Mouse (Mus musculus) ES-E14 (cell line): Measurements from ENCODE around the gene Vopp1.

Source experiments
- MAFK ChIP-seq: IDR thresholded peaks from 2 replicates; pipeline ENCODE4 v1.6.1; 2014; ENCODE audit warnings: mild to moderate bottlenecking, low read depth, low read length, inconsistent platforms; ENCODE audit not compliant: insufficient read depth
- ZC3H11A ChIP-seq: IDR thresholded peaks from 2 replicates; pipeline ENCODE4 v1.6.1; 2012; ENCODE audit warnings: low read depth, mild to moderate bottlenecking, inconsistent platforms, low read length, borderline replicate concordance
- ZNF384 ChIP-seq: IDR thresholded peaks from 2 replicates; pipeline ENCODE4 v1.6.1; 2012; ENCODE audit warnings: low read depth, low read length, inconsistent platforms

GRCm38 (mm10) chr6:57763054-57763453 is 61.9 kb downstream of the Vopp1 start:
- TF ChIP-seq MAFK (no peak), ZNF384 (no peak), ZC3H11A (no peak)
